Mouse (Mus musculus): ENCODE results near the gene Mgmt. TPM values are rescaled to one million over a fixed set of nuclear protein-coding genes. Genes with fewer than 3 reads are reported as not detected.

Gene Mgmt
- total and polyA plus RNA-seq, 3 experiments: 5.2 to 10.8 (median 8.5) TPM

- TF ChIP-seq GABPA (IDR thresholded peaks at IDR 0.05; ENCODE audit: insufficient replicate concordance, low read depth, low read length) (no peak), MAX (IDR thresholded peaks at IDR 0.05; ENCODE audit: low read length) (peak; percentile 47; the same call in 1 of the 2 replicates), TBP (conservative IDR thresholded peaks at IDR 0.05; ENCODE audit: low read depth, low read length) (no peak), BHLHE40 (IDR thresholded peaks at IDR 0.05; ENCODE audit: low read depth, low read length) (peak; percentile 30; the same call in 1 of the 2 replicates), JUND (conservative IDR thresholded peaks at IDR 0.05; ENCODE audit: low read depth, low read length) (no peak), RCOR1 (conservative IDR thresholded peaks at IDR 0.05; ENCODE audit: low read depth, low read length) (no peak), JUN (IDR thresholded peaks at IDR 0.05; ENCODE audit: insufficient read depth, low read depth, low read length) (no peak), NRF1 (IDR thresholded peaks at IDR 0.05; ENCODE audit: low read depth, low read length) (no peak)
Measured at GRCm38 (mm10) chr7:137154623-137155022, 260.2 kb downstream of the Mgmt start (continued).

DNA sequence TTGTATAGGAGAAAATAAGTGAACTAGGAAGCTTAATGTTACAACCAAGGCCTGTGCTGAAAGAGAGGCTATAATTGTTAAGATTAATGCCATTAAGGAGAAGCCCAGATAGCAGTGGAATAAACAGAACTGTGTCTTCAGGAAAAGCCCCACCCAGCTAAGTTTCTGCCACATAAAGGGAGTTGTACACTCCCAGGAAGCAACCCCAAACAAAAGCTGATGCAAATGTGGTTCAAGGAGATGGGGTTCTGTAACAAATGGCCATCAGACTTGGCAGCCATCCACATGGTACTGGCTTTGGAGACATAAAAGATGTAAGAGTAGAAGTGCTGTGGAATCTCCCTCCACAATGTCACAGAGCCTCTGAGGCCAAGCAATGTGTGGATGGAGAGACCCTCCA, 264.7 kb downstream of the Mgmt start:
- no peak for DNase-seq (ENCODE audit: extremely low read depth)
- H3K4me2 ChIP-seq (ENCODE audit: insufficient read depth, low read depth, poor library complexity, severe bottlenecking): no peak overlapping the region
- no peak overlapping the region for H3K9ac ChIP-seq (ENCODE audit: insufficient read depth, low read depth)
- in situ Hi-C loops (cut with MboI; ENCODE audit: low pct_ligation_motif_present, low pct_unique_long_range_greater_than_20kb, low sequenced_read_pairs): no loop called here
- no peak overlapping the region for H3K4me3 ChIP-seq (replicated peaks in 1 of 3; ENCODE audit: low read depth in 2 of 3, low read length in 2 of 3, poor library complexity in 1 of 3)
- TF ChIP-seq ETS1 (conservative IDR thresholded peaks at IDR 0.05; ENCODE audit: low read depth, low read length) (no peak), NELFE (IDR thresholded peaks at IDR 0.05; ENCODE audit: low read depth, low read length) (no peak), ELF1 (IDR thresholded peaks at IDR 0.05; ENCODE audit: low read depth, low read length) (no peak), USF1 (IDR thresholded peaks at IDR 0.05; ENCODE audit: low read depth, low read length) (no peak), MXI1 (IDR thresholded peaks at IDR 0.05; ENCODE audit: low read depth, low read length) (no peak), UBTF (IDR thresholded peaks at IDR 0.05; ENCODE audit: low read depth, low read length) (no peak), RAD21 (IDR thresholded peaks at IDR 0.05; ENCODE audit: low read depth, low read length) (no peak)
- dilution Hi-C loops (cut with MboI; ENCODE audit: extremely low pct_ligation_motif_present, extremely low pct_unique_long_range_greater_than_20kb, low sequenced_read_pairs): no loop called here
- no peaks in the 10 kb centered on the region for H3K79me2 ChIP-seq (replicated peaks; ENCODE audit: control insufficient read depth, extremely low read depth, insufficient read depth, poor library complexity, severe bottlenecking)
- H3K27ac ChIP-seq (ENCODE audit: insufficient read depth, low read depth): no peak overlapping the region
- no peaks in the 10 kb centered on the region for H3K9me3 ChIP-seq (replicated peaks; ENCODE audit: low read length)
- no peaks in the 10 kb centered on the region for H3K36me3 ChIP-seq (replicated peaks in 1 of 2; ENCODE audit: control insufficient read depth in 1 of 2, insufficient read depth in 1 of 2, low read length in 1 of 2)
- peaks cover 15 to 40% of the 10 kb centered on the region in 2 experiments for H3K4me1 ChIP-seq (ENCODE audit: control insufficient read depth in 1 of 2, insufficient read depth in 2 of 2)
- H3K27me3 ChIP-seq (replicated peaks): no peaks in the 10 kb centered on the region

GRCm38 (mm10) chr7:137172278-137172677, 277.9 kb downstream of the Mgmt start:
- Histone ChIP-seq H3K4me3 (replicated peaks in 1 of 3; ENCODE audit: low read depth in 2 of 3, low read length in 2 of 3, poor library complexity in 1 of 3) (no peak overlapping the region), H3K36me3 (replicated peaks in 1 of 2; ENCODE audit: control insufficient read depth in 1 of 2, insufficient read depth in 1 of 2, low read length in 1 of 2) (no peaks in the 10 kb centered on the region), H3K9me3 (replicated peaks; ENCODE audit: low read length) (peaks cover 2% of the 10 kb centered on the region), H3K27me3 (replicated peaks) (no peaks in the 10 kb centered on the region), H3K9ac (ENCODE audit: insufficient read depth, low read depth) (no peak overlapping the region), H3K79me2 (replicated peaks; ENCODE audit: control insufficient read depth, extremely low read depth, insufficient read depth, poor library complexity, severe bottlenecking) (no peaks in the 10 kb centered on the region), H3K27ac (ENCODE audit: insufficient read depth, low read depth) (no peak overlapping the region), H3K4me1 (ENCODE audit: control insufficient read depth in 1 of 2, insufficient read depth in 2 of 2) (no peaks in the 10 kb centered on the region), H3K4me2 (ENCODE audit: insufficient read depth, low read depth, poor library complexity, severe bottlenecking) (no peak overlapping the region)
- in situ Hi-C loops (cut with MboI; ENCODE audit: low pct_ligation_motif_present, low pct_unique_long_range_greater_than_20kb, low sequenced_read_pairs) (no loop called here), dilution Hi-C loops (cut with MboI; ENCODE audit: extremely low pct_ligation_motif_present, extremely low pct_unique_long_range_greater_than_20kb, low sequenced_read_pairs) (no loop called here)
- DNase-seq (ENCODE audit: extremely low read depth): no peak
- TF ChIP-seq ZMIZ1 (IDR thresholded peaks at IDR 0.05; ENCODE audit: low read depth, low read length): no peak
- TF ChIP-seq MAFK (IDR thresholded peaks at IDR 0.05; ENCODE audit: insufficient replicate concordance, low read length): no peak
- no peak for TF ChIP-seq ZKSCAN1 (IDR thresholded peaks at IDR 0.05; ENCODE audit: borderline replicate concordance, low read depth, low read length)
- no peak for TF ChIP-seq RAD21 (IDR thresholded peaks at IDR 0.05; ENCODE audit: low read depth, low read length)
- TF ChIP-seq USF1 (IDR thresholded peaks at IDR 0.05; ENCODE audit: low read depth, low read length): no peak
- no peak for TF ChIP-seq TCF12 (IDR thresholded peaks at IDR 0.05; ENCODE audit: low read depth, low read length)
- TF ChIP-seq GABPA (IDR thresholded peaks at IDR 0.05; ENCODE audit: insufficient replicate concordance, low read depth, low read length): no peak
- no peak for TF ChIP-seq MEF2A (IDR thresholded peaks at IDR 0.05; ENCODE audit: borderline replicate concordance, low read depth, low read length)
- TF ChIP-seq USF2 (conservative IDR thresholded peaks at IDR 0.05; ENCODE audit: low read depth, low read length): no peak
- no peak for TF ChIP-seq KAT2A (IDR thresholded peaks at IDR 0.05; ENCODE audit: insufficient replicate concordance, low read length)
- TF ChIP-seq IRF4 (IDR thresholded peaks at IDR 0.05; ENCODE audit: low read depth, low read length): no peak
- no peak for TF ChIP-seq E2F4 (IDR thresholded peaks at IDR 0.05; ENCODE audit: insufficient replicate concordance, low read depth, low read length)
- TF ChIP-seq ELF1 (IDR thresholded peaks at IDR 0.05; ENCODE audit: low read depth, low read length): no peak
- no peak for TF ChIP-seq EP300 (IDR thresholded peaks at IDR 0.05; ENCODE audit: low read length)
- TF ChIP-seq JUND (conservative IDR thresholded peaks at IDR 0.05; ENCODE audit: low read depth, low read length): no peak
- no peak for TF ChIP-seq ETS1 (conservative IDR thresholded peaks at IDR 0.05; ENCODE audit: low read depth, low read length)
- no peak for TF ChIP-seq JUN (IDR thresholded peaks at IDR 0.05; ENCODE audit: insufficient read depth, low read depth, low read length)

Data from CH12.LX (cell line).